Mouse (Mus musculus) layer of hippocampus, adult 2 months (tissue): ENCODE measurements around the gene Pcdh7. TPM values are rescaled to one million over a fixed set of nuclear protein-coding genes. Genes with fewer than 3 reads are reported as not detected.

ENCODE experiments used
- DNase-seq, 2 experiments: peaks; one replicate each; pipeline ENCODE4 v3.0.0; 2022; ENCODE audit warnings: low spot score in 2 of 2
- H3K27ac ChIP-seq: fragments of 200-600 bp; 2 replicates; pipeline ENCODE4 v1.8.1; 2022
- H3K4me3 ChIP-seq: fragments of 200-600 bp; 2 replicates; pipeline ENCODE4 v1.8.1; 2022; ENCODE audit warnings: mild to moderate bottlenecking
- CTCF ChIP-seq: fragments of 200-600 bp; conservative IDR thresholded peaks from 2 replicates; pipeline ENCODE4 v1.8.1; 2022; ENCODE audit warnings: antibody characterized with exemption, mild to moderate bottlenecking, moderate library complexity
- total RNA-seq, 2 experiments: library from RNA; stranded (reverse); gene quantifications; 2 replicates each; pipeline ENCODE4 v1.2.3; 2021

Pcdh7 gene
- total RNA-seq, 2 experiments from 2014 or later = 64.2 to 65.2 TPM

GRCm38 (mm10) chr5:57758968-57759367, 41.2 kb downstream of the Pcdh7 start:
- DNase-seq = no peak
- TF ChIP-seq CTCF = no peak

GRCm38 (mm10) chr5:57760069-57761063, 42.6 kb downstream of the Pcdh7 start:
- no peak for TF ChIP-seq CTCF
- no peak for DNase-seq

More at GRCm38 (mm10) chr5:57758968-57759367, 41.2 kb downstream of the Pcdh7 start:
- no peak overlapping the region for H3K4me3 ChIP-seq
- H3K27ac ChIP-seq = no peak overlapping the region

GRCm38 (mm10) chr5:57765356-57765755, 47.6 kb downstream of the Pcdh7 start:
- TF ChIP-seq CTCF = no peak
- no peak for DNase-seq
- no peak overlapping the region for H3K4me3 ChIP-seq
- H3K27ac ChIP-seq = no peak overlapping the region

More at GRCm38 (mm10) chr5:57760069-57761063, 42.6 kb downstream of the Pcdh7 start:
- H3K27ac ChIP-seq = no peak overlapping the region
- H3K4me3 ChIP-seq = no peak overlapping the region

- H3K27ac ChIP-seq = no peak overlapping the region
- H3K4me3 ChIP-seq = no peak overlapping the region
- DNase-seq = no peak
- TF ChIP-seq CTCF = no peak
Measured at GRCm38 (mm10) chr5:57767346-57767745, 49.6 kb downstream of the Pcdh7 start.

- no peak for TF ChIP-seq CTCF
- no peak for DNase-seq
- H3K27ac ChIP-seq = no peak overlapping the region
- H3K4me3 ChIP-seq = no peak overlapping the region
Measured at GRCm38 (mm10) chr5:57768469-57769022, 50.8 kb downstream of the Pcdh7 start.

GRCm38 (mm10) chr5:57769644-57770043, 51.9 kb downstream of the Pcdh7 start:
- no peak for DNase-seq
- TF ChIP-seq CTCF = peak; percentile 42
- Histone ChIP-seq H3K4me3 (no peak overlapping the region), H3K27ac (no peak overlapping the region)

GRCm38 (mm10) chr5:57770364-57770763, 52.6 kb downstream of the Pcdh7 start:
- Histone ChIP-seq H3K27ac (no peak overlapping the region), H3K4me3 (no peak overlapping the region)
- DNase-seq = no peak
- TF ChIP-seq CTCF = no peak

GRCm38 (mm10) chr5:57771122-57771521, 53.4 kb downstream of the Pcdh7 start:
- no peak for TF ChIP-seq CTCF
- no peak overlapping the region for H3K4me3 ChIP-seq
- no peak overlapping the region for H3K27ac ChIP-seq
- no peak for DNase-seq

GRCm38 (mm10) chr5:57772711-57773110, 54.9 kb downstream of the Pcdh7 start:
- Histone ChIP-seq H3K4me3 (no peak overlapping the region), H3K27ac (no peak overlapping the region)
- no peak for DNase-seq
- no peak for TF ChIP-seq CTCF

GRCm38 (mm10) chr5:57774496-57774895, 56.7 kb downstream of the Pcdh7 start:
- no peak for TF ChIP-seq CTCF
- DNase-seq = no peak

GRCm38 (mm10) chr5:57778093-57778492, 60.3 kb downstream of the Pcdh7 start:
- Histone ChIP-seq H3K27ac (no peak overlapping the region), H3K4me3 (no peak overlapping the region)
- TF ChIP-seq CTCF = no peak
- DNase-seq = no peak

More at GRCm38 (mm10) chr5:57774496-57774895, 56.7 kb downstream of the Pcdh7 start:
- Histone ChIP-seq H3K4me3 (no peak overlapping the region), H3K27ac (no peak overlapping the region)

- DNase-seq = no peak
- H3K4me3 ChIP-seq = no peak overlapping the region
- TF ChIP-seq CTCF = no peak
- no peak overlapping the region for H3K27ac ChIP-seq
Measured at GRCm38 (mm10) chr5:57779951-57780350, 62.2 kb downstream of the Pcdh7 start.

GRCm38 (mm10) chr5:57780574-57780973, 62.8 kb downstream of the Pcdh7 start:
- TF ChIP-seq CTCF = no peak
- H3K4me3 ChIP-seq = no peak overlapping the region
- no peak for DNase-seq
- H3K27ac ChIP-seq = no peak overlapping the region
